ENCODE assay signal across 7 mouse cellular contexts in the genomic region with DNA sequence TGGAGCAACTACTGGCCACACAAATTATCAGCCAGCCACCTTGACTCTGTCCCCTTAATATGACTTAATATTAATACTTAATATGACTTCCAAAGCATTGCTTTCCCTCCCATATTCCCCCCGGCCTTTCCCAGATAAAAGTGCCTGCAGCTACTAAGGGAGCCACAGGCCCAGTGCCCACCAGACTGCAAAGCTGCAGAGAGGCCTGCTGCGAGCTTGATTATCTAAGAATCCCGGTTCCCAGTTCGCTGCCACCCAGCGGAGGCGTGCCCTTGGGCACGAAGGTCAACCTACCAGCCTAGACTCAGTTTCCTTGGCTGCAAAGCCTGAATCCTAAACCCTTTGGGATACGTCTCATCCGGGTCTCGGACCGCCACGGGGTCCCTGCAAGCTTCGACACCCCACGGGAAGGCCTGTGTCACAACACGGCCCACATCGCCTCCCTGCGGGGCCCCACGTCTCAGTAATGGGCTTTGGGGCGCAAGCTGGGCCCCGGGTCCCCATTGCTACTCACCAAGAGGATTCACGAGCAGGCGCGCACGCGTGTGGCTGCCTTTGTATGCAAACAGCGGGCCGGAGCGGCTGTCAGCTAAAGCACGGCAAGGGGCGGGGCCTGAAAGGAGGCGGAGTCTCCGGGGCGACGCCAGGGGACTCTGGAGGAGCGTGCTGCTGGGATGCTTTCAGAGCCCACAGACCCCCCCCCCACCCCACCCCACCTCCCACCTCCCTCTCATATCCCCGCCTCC. TPM values are rescaled to one million over a fixed set of nuclear protein-coding genes. Genes with fewer than 3 reads are reported as not detected.
DNase-seq lines count a peak whose midpoint lies in the region; ATAC-seq and TF ChIP-seq lines count a peak whose summit lies in the region.

No protein-coding gene starts in this region.

- under 1% methylated on average over 34 of the region's 36 CpGs for WGBS in embryonic facial prominence, embryonic 11.5 days
- under 1% methylated on average over 36 of the region's 36 CpGs for WGBS in kidney, adult 2 months
- 0% methylated on average over 34 of the region's 36 CpGs for WGBS in limb, embryonic 12.5 days
- under 1% methylated on average over 36 of the region's 36 CpGs for WGBS in midbrain, embryonic 15.5 days
- WGBS in spleen, adult 2 months, result 2% methylated on average over 33 of the region's 36 CpGs

- peaks cover 6% of the 10 kb centered on the region for H3K4me1 ChIP-seq in embryonic facial prominence, embryonic 11.5 days (ENCODE audit: control insufficient read depth, insufficient read depth, low read length)
- H3K4me1 ChIP-seq in kidney, adult 2 months (ENCODE audit: control insufficient read depth, insufficient read depth, low read length), result peaks cover 27% of the 10 kb centered on the region
- peaks cover 47% of the 10 kb centered on the region for H3K4me1 ChIP-seq in limb, embryonic 12.5 days (replicated peaks)
- H3K4me1 ChIP-seq in midbrain, embryonic 15.5 days, result peaks cover 72% of the 10 kb centered on the region
- H3K4me1 ChIP-seq in spleen, adult 2 months (ENCODE audit: control insufficient read depth, insufficient read depth, insufficient read length), result peaks cover 3% of the 10 kb centered on the region; the same call in 1 of the 2 replicates

- peak overlapping the region; percentile 84 for H3K4me2 ChIP-seq in embryonic facial prominence, embryonic 11.5 days (ENCODE audit: low read depth, low read length)
- H3K4me2 ChIP-seq in limb, embryonic 12.5 days, result peak overlapping the region; percentile 85
- H3K4me2 ChIP-seq in midbrain, embryonic 15.5 days, result peak overlapping the region; percentile 85

- H3K27ac ChIP-seq in embryonic facial prominence, embryonic 11.5 days (replicated peaks; ENCODE audit: low read depth, low read length), result peak overlapping the region; percentile 13; the same call in 1 of the 2 replicates
- peak overlapping the region; percentile 69 for H3K27ac ChIP-seq in kidney, adult 2 months (ENCODE audit: insufficient read depth, low read depth, low read length)
- no peak overlapping the region for H3K27ac ChIP-seq in limb, embryonic 12.5 days
- peak overlapping the region; percentile 89 for H3K27ac ChIP-seq in midbrain, embryonic 15.5 days
- H3K27ac ChIP-seq in spleen, adult 2 months (ENCODE audit: insufficient read depth, low read length), result peak overlapping the region; percentile 31

- no peaks in the 10 kb centered on the region for H3K27me3 ChIP-seq in embryonic facial prominence, embryonic 11.5 days (ENCODE audit: control insufficient read depth, insufficient read depth, low read length)
- H3K27me3 ChIP-seq in kidney, adult 2 months (replicated peaks; ENCODE audit: control insufficient read depth, insufficient read depth, low read length), result no peaks in the 10 kb centered on the region
- H3K27me3 ChIP-seq in limb, embryonic 12.5 days, result no peaks in the 10 kb centered on the region
- H3K27me3 ChIP-seq in midbrain, embryonic 15.5 days (replicated peaks), result no peaks in the 10 kb centered on the region
- no peaks in the 10 kb centered on the region for H3K27me3 ChIP-seq in spleen, adult 2 months (ENCODE audit: control insufficient read depth, insufficient read depth, low read length)

- peak; percentile 79 for TF ChIP-seq POLR2A in kidney, adult 2 months (IDR thresholded peaks at IDR 0.05; ENCODE audit: low read depth, low read length)
- TF ChIP-seq POLR2A in spleen, adult 2 months (IDR thresholded peaks at IDR 0.05; ENCODE audit: low read depth, low read length), result peak; percentile 37

- peak; percentile 97 for DNase-seq in adrenal gland, postnatal 14 days
- DNase-seq in embryonic facial prominence, embryonic 11.5 days (ENCODE audit: low spot score), result peak; percentile 95
- peak; percentile 94 to 98 for DNase-seq in heart, adult 18-20 months
- peak; percentile 96 for DNase-seq in kidney, adult 2 months
- peak; percentile 70 to 92 for DNase-seq in spleen, adult 2 months (ENCODE audit: low read depth in 1 of 2, low spot score in 2 of 2)

- peak overlapping the region; percentile 77 for H3K9ac ChIP-seq in embryonic facial prominence, embryonic 11.5 days (replicated peaks; ENCODE audit: low read length)
- H3K9ac ChIP-seq in limb, embryonic 12.5 days (replicated peaks), result peak overlapping the region; percentile 74
- peak overlapping the region; percentile 91 for H3K9ac ChIP-seq in midbrain, embryonic 15.5 days

- peak; percentile 80 for ATAC-seq in embryonic facial prominence, embryonic 11.5 days (replicated peaks; ENCODE audit: insufficient number of reproducible peaks, low FRiP score, low TSS enrichment, low read depth)
- ATAC-seq in limb, embryonic 12.5 days (ENCODE audit: insufficient number of reproducible peaks, insufficient read depth, low FRiP score, low TSS enrichment, low read depth), result peak; percentile 61
- ATAC-seq in midbrain, embryonic 15.5 days (replicated peaks), result peak; percentile 91

- no peaks in the 10 kb centered on the region for H3K9me3 ChIP-seq in embryonic facial prominence, embryonic 11.5 days (replicated peaks; ENCODE audit: control insufficient read depth, low read length)
- H3K9me3 ChIP-seq in limb, embryonic 12.5 days, result no peaks in the 10 kb centered on the region
- H3K9me3 ChIP-seq in midbrain, embryonic 15.5 days, result no peaks in the 10 kb centered on the region

- no peaks in the 10 kb centered on the region for H3K36me3 ChIP-seq in embryonic facial prominence, embryonic 11.5 days (replicated peaks; ENCODE audit: control insufficient read depth, insufficient read depth, low read depth, low read length)
- H3K36me3 ChIP-seq in kidney, adult 2 months (ENCODE audit: control insufficient read depth, insufficient read depth, low read length), result no peaks in the 10 kb centered on the region
- H3K36me3 ChIP-seq in limb, embryonic 12.5 days, result no peaks in the 10 kb centered on the region
- no peaks in the 10 kb centered on the region for H3K36me3 ChIP-seq in midbrain, embryonic 15.5 days (replicated peaks)
- H3K36me3 ChIP-seq in spleen, adult 2 months (ENCODE audit: control insufficient read depth, insufficient read depth, low read length), result no peaks in the 10 kb centered on the region

- no peak for TF ChIP-seq CTCF in kidney, adult 2 months (conservative IDR thresholded peaks at IDR 0.05; ENCODE audit: insufficient read depth, insufficient read length, low read depth, low read length)
- no peak for TF ChIP-seq CTCF in spleen, adult 2 months (IDR thresholded peaks at IDR 0.05; ENCODE audit: extremely low read depth, insufficient read depth, insufficient read length, insufficient replicate concordance)

- peak overlapping the region; percentile 77 for H3K4me3 ChIP-seq in embryonic facial prominence, embryonic 11.5 days (ENCODE audit: low read depth, low read length)
- H3K4me3 ChIP-seq in kidney, adult 2 months (ENCODE audit: insufficient read depth, low read depth, low read length), result peak overlapping the region; percentile 94
- H3K4me3 ChIP-seq in limb, embryonic 12.5 days (replicated peaks), result peak overlapping the region; percentile 75
- H3K4me3 ChIP-seq in midbrain, embryonic 15.5 days, result peak overlapping the region; percentile 77
- peak overlapping the region; percentile 86 for H3K4me3 ChIP-seq in spleen, adult 2 months (ENCODE audit: extremely low read depth, insufficient read depth, insufficient read length)

RNA-seq across cellular contexts. Expression of a gene that starts 21.4 kb away (rescaled TPM):
- total RNA-seq in adrenal gland, postnatal 14 days (2021), result 135 and 224 TPM in 2 replicates
- 6.9 and 7.8 TPM in 2 replicates for polyA plus RNA-seq in embryonic facial prominence, embryonic 11.5 days (2014; fragmentation: Nextera tagmentation; extraction: Ambion mirVana)
- total RNA-seq in heart, adult 18-20 months (2021), result 100 to 1,000 TPM; 161 to 165 TPM
- polyA plus RNA-seq in kidney, adult 2 months (2012; rRNA removed), result 33.5 and 34.2 TPM in 2 replicates
- polyA plus RNA-seq in limb, embryonic 12.5 days (2016; fragmentation: Nextera tagmentation; extraction: Ambion mirVana), result 6.5 and 6.7 TPM in 2 replicates
- polyA plus RNA-seq in midbrain, embryonic 15.5 days (2015; fragmentation: Nextera tagmentation; extraction: Ambion mirVana), result 22.2 and 22.6 TPM in 2 replicates
- 10.6 and 13.3 TPM in 2 replicates for polyA plus RNA-seq in spleen, adult 2 months (2012; rRNA removed)
